Mouse (Mus musculus) left cerebral cortex, adult 8-10 months (tissue): ENCODE data around the gene Zfp777. TPM values are rescaled to one million over a fixed set of nuclear protein-coding genes. Genes with fewer than 3 reads are reported as not detected.
A peak's percentile ranks its signal among the peaks of the same experiment; 100 is the strongest.

Experiments
- DNase-seq, 2 experiments: peaks; one replicate each; pipeline ENCODE4 v3.0.0; 2022; ENCODE audit warnings: low spot score in 2 of 2
- total RNA-seq, 4 experiments: library from RNA; stranded (reverse); gene quantifications; 2 replicates each; pipeline ENCODE4 v1.2.4; 2022

The Zfp777 gene
- 10 to 100 TPM; 38.6 to 41.1 (median 39.2) TPM for total RNA-seq

DNA sequence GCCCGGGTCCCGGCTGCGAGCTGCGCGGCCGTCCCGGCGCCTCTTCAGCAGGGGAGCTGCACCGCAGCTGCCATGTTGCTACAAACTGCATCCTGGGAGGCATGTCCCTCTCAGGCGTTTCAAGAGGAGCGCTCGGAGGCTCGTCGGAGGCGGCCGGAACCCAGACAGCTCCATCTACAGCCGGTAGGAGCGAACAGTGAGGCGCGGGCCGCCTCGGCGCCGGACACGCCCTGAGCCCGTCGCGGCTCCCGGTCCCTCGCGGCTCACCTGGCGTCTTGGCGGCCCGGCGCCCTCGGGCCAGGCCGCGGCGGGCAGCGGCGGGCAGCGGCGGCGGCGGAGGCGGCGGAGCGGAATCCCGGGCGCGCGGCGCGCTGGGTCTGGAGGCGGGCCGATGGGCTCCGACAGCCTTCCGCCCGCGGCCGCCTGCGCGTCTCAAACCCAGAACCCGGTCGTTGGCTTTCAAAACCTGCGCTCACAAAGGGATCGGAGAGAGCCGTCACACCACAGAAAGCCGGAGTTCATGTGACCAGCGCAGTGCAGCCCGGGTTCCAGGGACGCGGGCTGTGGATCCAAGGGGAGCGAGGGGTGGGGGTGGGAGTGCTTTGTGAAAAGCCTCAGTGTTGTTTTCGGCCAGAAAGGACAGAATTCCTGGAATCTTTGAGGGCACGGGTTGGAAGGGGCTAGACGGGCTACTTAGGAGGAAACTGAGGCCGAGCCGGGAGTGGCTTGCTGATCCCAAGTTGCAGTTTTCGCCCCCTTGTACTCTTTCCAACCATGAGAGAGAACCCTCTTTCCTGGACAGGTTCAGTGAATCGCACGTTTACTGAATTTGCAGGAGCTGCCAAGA lies at the start of gene Zfp777:
TSS of gene Zfp777 (minus strand) at position 486 of the 847 bp plus-strand sequence.
- peak; percentile 57 to 67 for DNase-seq

DNA sequence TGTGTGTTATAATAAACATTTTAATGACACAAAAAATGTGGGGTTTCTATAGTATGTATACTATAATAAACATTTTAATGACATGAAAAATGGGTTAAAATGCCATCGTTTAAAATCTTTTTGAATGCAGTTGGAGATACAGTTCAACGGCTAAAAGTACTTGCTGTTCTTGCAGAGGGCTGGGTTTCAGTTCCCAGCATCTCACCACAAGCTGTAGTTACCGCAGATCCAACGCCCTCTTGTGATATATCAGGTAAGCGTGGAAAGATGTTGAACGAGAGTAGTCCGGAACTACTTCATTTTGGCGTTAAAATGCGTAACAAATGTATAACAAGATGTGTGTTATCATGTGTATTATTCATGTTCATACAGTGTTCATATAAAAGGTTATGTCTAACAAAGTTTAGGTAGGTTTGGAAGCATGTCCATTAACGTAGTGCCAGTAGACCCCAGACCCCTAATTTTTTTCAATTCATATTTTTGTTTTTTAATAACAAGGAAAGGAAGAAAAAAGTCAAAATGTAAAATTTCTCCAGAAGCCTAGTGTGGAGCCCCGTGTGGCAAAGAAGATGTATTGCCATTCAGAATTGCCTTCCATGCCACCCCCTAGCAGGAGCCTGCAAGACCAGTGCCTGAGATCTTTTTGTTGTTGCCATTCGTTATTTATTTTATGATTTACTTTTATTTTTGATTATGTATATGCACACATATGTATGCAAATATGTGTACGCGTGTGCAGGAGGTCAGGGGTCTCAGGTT lies 38.4 kb upstream of the Zfp777 start:
- DNase-seq: no peak

- peak; percentile 85 to 87 for DNase-seq
These were observed 37.8 kb upstream of the Zfp777 start, which contains the start of gene Zfp746 for GRCm38 (mm10) chr6:48086471-48086878. Zfp746 (minus strand) TSS chr6:48086593.

DNA sequence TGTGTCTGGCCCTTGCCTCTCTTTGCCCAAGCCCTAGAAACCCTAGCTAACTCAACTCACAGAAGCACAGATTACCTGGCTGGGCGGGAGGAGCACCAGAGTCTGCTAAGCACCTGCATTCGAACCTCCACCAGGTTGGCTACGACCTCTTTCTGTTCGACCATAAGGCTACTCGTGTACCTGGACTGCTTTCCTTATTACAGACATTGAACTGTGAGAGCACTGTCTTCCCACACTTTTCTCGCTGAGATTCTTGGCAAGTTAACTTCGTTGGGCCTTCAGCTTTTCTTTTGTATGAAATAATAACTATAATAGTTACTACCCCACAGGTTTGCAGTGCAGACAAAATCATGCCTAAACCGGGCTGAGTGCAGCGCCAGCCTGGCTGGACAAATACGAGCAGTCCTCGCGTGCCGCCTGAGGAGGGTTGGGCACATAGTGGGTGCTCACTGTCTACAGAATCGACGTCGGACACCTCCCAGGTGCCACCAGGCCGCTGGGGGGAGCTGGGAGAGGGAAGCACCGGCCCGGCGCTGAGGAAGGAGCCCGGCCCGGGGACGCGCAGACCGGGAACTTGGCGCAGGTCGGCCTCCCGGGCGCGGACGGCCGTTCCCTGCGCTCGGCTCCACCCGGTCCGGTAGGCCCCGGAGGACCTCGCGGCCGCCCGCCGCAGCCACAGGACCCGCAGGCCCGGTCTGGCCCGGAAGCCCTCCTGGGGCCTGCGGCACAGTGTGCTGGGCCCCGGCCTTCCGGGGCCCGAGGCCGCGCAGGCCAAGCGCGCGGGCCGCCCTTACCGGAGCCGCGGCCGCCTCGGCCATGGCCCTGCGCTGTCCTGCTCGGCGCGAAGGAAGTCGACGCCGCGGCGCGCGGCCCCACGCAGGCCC lies 37.1 kb upstream of the Zfp777 start:
- peak; percentile 40 to 41 for DNase-seq

- DNase-seq: no peak
These were observed 35.1 kb upstream of the Zfp777 start for GRCm38 (mm10) chr6:48083733-48084191.

GRCm38 (mm10) chr6:48081952-48082351 lies 33.2 kb upstream of the Zfp777 start:
- DNase-seq: no peak

- no peak for DNase-seq
These were observed 32.3 kb upstream of the Zfp777 start for GRCm38 (mm10) chr6:48081021-48081420.

DNA sequence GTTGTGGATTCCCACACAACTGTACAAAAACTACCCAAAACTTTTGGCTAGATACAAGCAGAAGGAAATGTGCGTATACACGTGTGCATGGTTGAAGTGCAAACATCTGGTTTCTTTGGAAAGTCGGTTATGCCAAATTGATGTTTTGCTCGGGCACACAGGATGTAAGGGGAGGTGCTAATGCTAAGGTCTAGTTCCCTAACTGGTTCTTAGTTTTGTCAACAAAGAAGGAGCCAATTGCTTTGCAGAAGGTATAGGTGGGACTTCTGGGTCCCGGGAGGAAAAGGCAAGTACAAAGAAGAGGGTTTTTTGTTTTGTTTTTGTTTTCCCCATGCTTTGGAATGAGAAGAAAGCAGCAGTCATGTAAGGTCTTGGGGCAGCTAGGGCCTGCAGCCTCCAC lies 24.6 kb upstream of the Zfp777 start:
- no peak for DNase-seq

DNA sequence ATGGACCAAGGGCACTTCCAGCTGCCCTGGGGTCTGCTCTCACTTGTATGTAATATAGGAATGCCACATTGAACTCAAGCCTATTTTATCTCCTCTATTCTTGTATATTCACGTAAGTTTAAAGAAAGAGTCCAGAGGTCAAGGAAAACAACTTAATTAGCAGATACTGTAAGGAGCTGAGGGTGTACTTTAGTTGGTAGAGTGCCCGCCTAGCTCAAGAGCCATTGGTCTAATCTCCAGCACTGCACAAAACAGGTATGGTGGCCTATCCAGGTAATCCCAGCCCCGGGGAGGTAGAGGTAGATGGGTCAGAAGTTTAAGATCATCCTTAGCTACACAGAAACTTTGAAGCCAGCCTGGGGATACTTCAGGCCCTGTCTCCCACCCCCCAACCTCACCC lies 18.8 kb upstream of the Zfp777 start:
- DNase-seq: no peak

GRCm38 (mm10) chr6:48065587-48066075 lies 16.9 kb upstream of the Zfp777 start:
- no peak for DNase-seq

- DNase-seq: no peak
These were observed 15.7 kb upstream of the Zfp777 start for GRCm38 (mm10) chr6:48064451-48064850.

GRCm38 (mm10) chr6:48063940-48064339 lies 15.2 kb upstream of the Zfp777 start:
- DNase-seq: no peak

DNA sequence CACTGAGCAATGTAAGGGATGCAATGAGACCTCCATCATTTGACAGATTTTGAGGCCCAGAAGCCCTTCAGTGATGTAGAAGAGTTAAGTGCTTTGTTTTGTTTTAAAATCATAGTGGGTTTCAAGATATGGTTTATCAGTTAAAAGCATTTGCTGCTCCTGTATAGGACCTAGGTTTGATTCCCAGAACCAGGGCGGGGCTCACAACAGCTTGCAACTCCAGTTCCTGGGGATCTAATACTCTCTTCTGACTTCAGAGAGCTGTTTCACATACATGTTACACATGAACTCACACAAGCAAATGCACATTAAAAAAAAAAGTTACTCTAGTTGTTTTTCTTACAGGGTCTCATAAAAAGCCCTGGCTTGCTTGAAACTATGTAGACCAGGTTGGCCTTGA lies 12.2 kb upstream of the Zfp777 start:
- DNase-seq: no peak

DNA sequence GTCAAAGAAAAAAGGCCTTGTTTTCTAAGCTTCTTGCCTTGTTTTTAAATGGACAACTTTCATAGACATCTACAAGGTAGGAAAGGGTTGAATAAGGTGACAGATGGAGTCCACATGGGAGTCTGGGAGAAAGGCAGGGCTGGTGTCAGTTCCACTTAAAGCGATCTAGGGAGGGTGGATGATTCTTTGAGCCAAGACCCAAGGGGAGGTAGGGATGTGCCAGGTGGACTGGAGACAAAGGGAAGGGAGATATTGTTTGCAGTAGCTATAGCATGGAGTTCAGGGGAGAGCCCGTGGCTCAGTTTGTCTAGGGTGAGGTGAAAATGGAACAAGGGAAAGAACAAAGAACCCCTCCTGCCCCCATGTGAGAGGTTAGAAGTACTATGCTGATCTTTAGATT lies 11.7 kb upstream of the Zfp777 start:
- no peak for DNase-seq

DNA sequence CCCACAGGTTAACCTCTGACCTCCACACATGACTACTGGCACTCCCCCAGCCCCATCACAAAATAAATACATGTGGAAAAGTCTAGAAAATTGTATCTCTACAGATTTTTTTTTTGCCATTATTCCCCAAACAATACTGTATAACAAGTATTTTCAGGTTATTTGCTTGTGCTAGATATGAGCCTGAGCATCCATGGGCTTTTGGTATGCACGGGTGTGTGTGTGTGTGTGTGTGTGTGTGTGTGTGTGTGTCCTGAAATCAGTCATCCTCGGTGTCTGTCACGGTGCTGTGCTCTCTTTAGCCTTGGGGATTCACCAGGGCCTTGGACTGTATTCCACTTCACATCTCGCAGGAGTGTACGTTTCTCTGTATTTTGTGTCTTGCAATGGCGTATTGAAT lies 3.4 kb upstream of the Zfp777 start:
- no peak for DNase-seq

GRCm38 (mm10) chr6:48051666-48052065 lies 3.0 kb upstream of the Zfp777 start:
- no peak for DNase-seq

DNA sequence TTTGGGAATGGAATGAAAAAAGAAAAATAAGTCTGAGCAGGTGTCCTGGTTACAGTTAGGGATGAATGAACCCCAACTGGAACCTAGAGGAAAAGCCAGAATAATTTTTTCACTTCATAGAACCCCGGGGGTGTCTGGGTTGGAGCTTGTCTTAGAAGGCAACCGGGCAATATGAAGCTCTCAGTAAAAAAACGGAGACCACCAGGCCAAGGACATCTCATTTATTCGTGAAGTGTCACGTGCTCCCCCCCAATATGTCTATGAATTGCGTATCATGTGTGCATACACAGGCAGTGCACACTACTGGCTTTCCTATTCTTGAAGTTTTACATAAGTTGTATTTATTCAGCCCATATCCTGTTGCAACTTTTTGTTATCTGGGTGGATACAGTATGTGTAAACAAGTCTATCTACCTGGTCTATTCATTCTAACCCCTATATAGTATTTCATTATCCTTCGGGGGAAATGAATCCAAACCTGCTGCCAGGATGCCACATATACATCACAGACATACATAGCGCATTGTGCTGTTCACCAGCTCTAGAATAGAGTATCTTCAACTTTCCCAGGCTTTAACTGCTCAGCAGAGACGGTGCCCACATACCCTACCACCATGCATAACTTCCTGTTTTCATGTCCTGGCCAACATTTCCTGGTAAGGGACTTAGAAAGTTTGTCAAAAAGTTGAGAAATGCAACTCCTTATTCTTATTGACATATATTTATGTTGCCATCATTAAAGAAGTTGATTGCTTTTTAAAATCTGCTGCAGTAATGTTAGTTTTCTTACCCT lies 758 bp upstream of the Zfp777 start:
- no peak for DNase-seq

- no peak for DNase-seq
These were observed 1.0 kb downstream of the Zfp777 start for GRCm38 (mm10) chr6:48047450-48048351.

- DNase-seq: no peak
These were observed 1.6 kb downstream of the Zfp777 start for GRCm38 (mm10) chr6:48047114-48047449.
